Mouse (Mus musculus): ENCODE results near the gene Rgl1. TPM values are rescaled to one million over a fixed set of nuclear protein-coding genes. Genes with fewer than 3 reads are reported as not detected.

The Rgl1 gene
- polyA plus RNA-seq (2017; shearing (Covaris generic)) = 1 to 10 TPM; 1.1 to 2.2 TPM

GRCm38 (mm10) chr1:152766032-152766772, at the start of gene Rgl1, which contains the start of gene Arpc5:
Gene Rgl1 (minus strand): TSS chr1:152766351.
Gene Arpc5 (plus strand): TSS chr1:152766542.

GRCm38 (mm10) chr1:152799897-152800296, 33.7 kb upstream of the Rgl1 start, which contains the start of gene Ncf2:
Gene Ncf2 (plus strand): TSS chr1:152800194.

GRCm38 (mm10) chr1:152750312-152750965, 15.7 kb downstream of the Rgl1 start, which contains the start of gene Apobec4:
Gene Apobec4 (plus strand): TSS chr1:152750551.

Other genes with a start within 250 kb of the Rgl1 start
- gene Apobec4, start 15.8 kb downstream of the Rgl1 start, polyA plus RNA-seq (2017; shearing (Covaris generic)) = under 1 TPM; 0.17 to 0.18 TPM
- gene Arpc5, start 191 bp upstream of the Rgl1 start, polyA plus RNA-seq (2017; shearing (Covaris generic)) = 100 to 1,000 TPM; 613 to 724 TPM
- 1 to 10 TPM; 4.9 to 7.1 TPM for gene Ncf2, start 33.8 kb upstream of the Rgl1 start, polyA plus RNA-seq (2017; shearing (Covaris generic))
- 10 to 100 TPM; 39.0 to 39.9 TPM for gene Smg7, start 136.3 kb upstream of the Rgl1 start, polyA plus RNA-seq (2017; shearing (Covaris generic))
- 1 to 10 TPM in 1 of 2 experiments, under 1 TPM in 1; 0.63 to 2.5 TPM for gene Nmnat2, start 188.6 kb upstream of the Rgl1 start, polyA plus RNA-seq (2017; shearing (Covaris generic))